Mouse (Mus musculus) common myeloid progenitor, adult 5-6 weeks (primary cell): ENCODE measurements around the gene Gm43638. TPM values are rescaled to one million over a fixed set of nuclear protein-coding genes. Genes with fewer than 3 reads are reported as not detected.

Source experiments
- total RNA-seq: library from RNA; stranded (forward); fragments of 200-1000, 187-1606 nt; gene quantifications from 2 replicates; pipeline ENCODE4 v1.2.3, GENCODE M21; 2017

Gm43638 gene
- total RNA-seq, 1 experiment from 2014 or later = not detected

Other genes starting within 250 kb of the Gm43638 start
- not detected in 2 replicates for gene Ugt2b37, start 232.0 kb downstream of the Gm43638 start, total RNA-seq
- gene Ugt2a3, start 149.6 kb downstream of the Gm43638 start, total RNA-seq = not detected in 2 replicates
- gene Ugt2b38, start 62.6 kb downstream of the Gm43638 start, total RNA-seq = not detected in 2 replicates
- gene Ugt2a2, start 4.5 kb downstream of the Gm43638 start, total RNA-seq = not detected in 2 replicates
- gene Ugt2a1, start 4.1 kb upstream of the Gm43638 start, total RNA-seq = not detected in 2 replicates
- gene Sult1b1, start 51.4 kb upstream of the Gm43638 start, total RNA-seq = not detected in 2 replicates
- gene Sult1d1, start 82.2 kb upstream of the Gm43638 start, total RNA-seq = not detected in 2 replicates
- not detected in 2 replicates for gene Sult1e1, start 104.8 kb upstream of the Gm43638 start, total RNA-seq
- not detected in 2 replicates for gene Csn1s1, start 179.4 kb upstream of the Gm43638 start, total RNA-seq
- gene Csn2, start 212.8 kb upstream of the Gm43638 start, total RNA-seq = not detected in 2 replicates